In genomic region chr16:45630347-45630960, GRCm38 (mm10) we compare ENCODE assay signal across 8 mouse cellular contexts. TPM values are rescaled to one million over a fixed set of nuclear protein-coding genes. Genes with fewer than 3 reads are reported as not detected.
A peak's percentile ranks its signal among the peaks of the same experiment; 100 is the strongest.
DNase-seq lines count a peak whose midpoint lies in the region; ATAC-seq lines count a peak whose summit lies in the region.
"Had no signal": no experiment of that assay in that cellular context is flagged by ENCODE, and none has a peak within 500 bp of the region (broad histone marks: within the 10 kb centered on the region; RNA-seq: fewer than 3 reads in every experiment).

No protein-coding gene starts in this region.

- H3K9me3 ChIP-seq in intestine, embryonic 14.5 days (ENCODE audit: control insufficient read depth, low read length) = no peaks in the 10 kb centered on the region
- H3K9me3 ChIP-seq in midbrain, embryonic 11.5 days (ENCODE audit: control insufficient read depth, low read length) = no peaks in the 10 kb centered on the region
- H3K9me3 ChIP-seq: limb, embryonic 15.5 days had no signal

- H3K4me3 ChIP-seq in intestine, embryonic 14.5 days (ENCODE audit: low read depth, low read length) = no peak overlapping the region
- H3K4me3 ChIP-seq in midbrain, embryonic 11.5 days (ENCODE audit: low read depth, low read length) = no peak overlapping the region
- H3K4me3 ChIP-seq: limb, embryonic 15.5 days had no signal

- intact Hi-C loops in left cerebral cortex, postnatal 10 days (cut with DNase I) = loop anchor here (5.0 kb wide), 1 partner anchor 433 kb away; no protein-coding TSS in a partner anchor

- no peak overlapping the region for H3K27ac ChIP-seq in intestine, embryonic 14.5 days (ENCODE audit: low read depth)
- no peak overlapping the region for H3K27ac ChIP-seq in midbrain, embryonic 11.5 days (ENCODE audit: low read depth, low read length)
- H3K27ac ChIP-seq: limb, embryonic 15.5 days had no signal

- H3K4me1 ChIP-seq in intestine, embryonic 14.5 days (replicated peaks; ENCODE audit: control insufficient read depth, insufficient read depth, low read length) = no peaks in the 10 kb centered on the region; the same call in 1 of the 2 replicates
- no peaks in the 10 kb centered on the region for H3K4me1 ChIP-seq in midbrain, embryonic 11.5 days (ENCODE audit: control insufficient read depth, insufficient read depth, low read length)

- peak; percentile 63; the same call in 1 of the 2 replicates for ATAC-seq in intestine, embryonic 14.5 days (replicated peaks; ENCODE audit: low FRiP score, low TSS enrichment, low read depth)
- ATAC-seq in midbrain, embryonic 11.5 days (ENCODE audit: low FRiP score) = peak; percentile 79

- H3K4me2 ChIP-seq in intestine, embryonic 14.5 days (ENCODE audit: low read length) = no peak overlapping the region
- no peak overlapping the region for H3K4me2 ChIP-seq in midbrain, embryonic 11.5 days
- H3K4me2 ChIP-seq: limb, embryonic 15.5 days had no signal

- H3K9ac ChIP-seq in intestine, embryonic 14.5 days (ENCODE audit: low read length) = no peak overlapping the region
- H3K9ac ChIP-seq in midbrain, embryonic 11.5 days (ENCODE audit: low read length) = no peak overlapping the region
- H3K9ac ChIP-seq: limb, embryonic 15.5 days had no signal

- H3K36me3 ChIP-seq in intestine, embryonic 14.5 days (ENCODE audit: control insufficient read depth, insufficient read depth, low read length) = no peaks in the 10 kb centered on the region
- H3K36me3 ChIP-seq in midbrain, embryonic 11.5 days (ENCODE audit: control insufficient read depth, insufficient read depth, low read length) = no peaks in the 10 kb centered on the region
- H3K36me3 ChIP-seq: limb, embryonic 15.5 days had no signal

- WGBS in intestine, embryonic 14.5 days = 54% methylated on average over 5 of the region's 5 CpGs
- WGBS in midbrain, embryonic 11.5 days = 60% methylated on average over 5 of the region's 5 CpGs

- no peaks in the 10 kb centered on the region for H3K27me3 ChIP-seq in intestine, embryonic 14.5 days (replicated peaks; ENCODE audit: control insufficient read depth, insufficient read depth, low read length)
- no peaks in the 10 kb centered on the region for H3K27me3 ChIP-seq in midbrain, embryonic 11.5 days (ENCODE audit: control insufficient read depth, insufficient read depth, low read length)
- H3K27me3 ChIP-seq: limb, embryonic 15.5 days had no signal

- DNase-seq in ZHBTc4 (ENCODE audit: low read depth, low spot score) = peak; percentile 66
- DNase-seq in cerebellum, adult 9-10 months = peak; percentile 78
- peak; percentile 36 to 85 for DNase-seq in frontal cortex, postnatal 36 days (ENCODE audit: low spot score in 2 of 2)
- peak; percentile 71 for DNase-seq in intestine, embryonic 14.5 days (ENCODE audit: low spot score)
- peak; percentile 48 to 56 for DNase-seq in left cerebral cortex, postnatal 10 days (ENCODE audit: extremely low spot score in 1 of 2, low spot score in 2 of 2)
- DNase-seq in midbrain, embryonic 11.5 days (ENCODE audit: low spot score, missing footprints) = peak; percentile 95
- peak; percentile 36 to 50 for DNase-seq in right cerebral cortex, postnatal 36 days (ENCODE audit: low spot score in 2 of 2)

RNA-seq across cellular contexts. Expression of gene Gcsam, which starts 20.3 kb away (rescaled TPM):
- 0.09 TPM in 2 replicates for polyA plus RNA-seq in intestine, embryonic 14.5 days (2014; fragmentation: Nextera tagmentation; extraction: Ambion mirVana)
- total RNA-seq in left cerebral cortex, postnatal 10 days (2021) = not detected
- 0.14 TPM in 1 of 2 replicates, not detected in the other for polyA plus RNA-seq in midbrain, embryonic 11.5 days (2014; fragmentation: Nextera tagmentation; extraction: Ambion mirVana)

RNA-seq across cellular contexts. Expression of gene BC016579, which starts 23.4 kb away (rescaled TPM):
- 1.9 and 2.7 TPM in 2 replicates for polyA plus RNA-seq in intestine, embryonic 14.5 days (2014; fragmentation: Nextera tagmentation; extraction: Ambion mirVana)
- total RNA-seq in left cerebral cortex, postnatal 10 days (2021) = under 1 TPM; 0.15 to 0.20 TPM
- 0.08 TPM in 1 of 2 replicates, not detected in the other for polyA plus RNA-seq in midbrain, embryonic 11.5 days (2014; fragmentation: Nextera tagmentation; extraction: Ambion mirVana)

Comparison
In these comparisons a context has a peak if more than half of its experiments do, and no peak if none do; other contexts are left out.
1. DNase-seq: peak in every context shown above with its lines; median percentile 95 in midbrain, embryonic 11.5 days; 78 in cerebellum, adult 9-10 months; 71 in intestine, embryonic 14.5 days; 66 in ZHBTc4; 60 in frontal cortex, postnatal 36 days; 52 in left cerebral cortex, postnatal 10 days; 43 in right cerebral cortex, postnatal 36 days.